ENCODE assay signal across 9 mouse cellular contexts in genomic region chr19:16529999-16530398, GRCm38 (mm10).
"Had no signal": no experiment of that assay in that cellular context is flagged by ENCODE, and none has a peak within 500 bp of the region (broad histone marks: within the 10 kb centered on the region; RNA-seq: fewer than 3 reads in every experiment).

No protein-coding gene starts in this region.

- H3K27me3 ChIP-seq: limb, embryonic 15.5 days; neural tube, embryonic 15.5 days; stomach, embryonic 15.5 days had no signal

- H3K36me3 ChIP-seq: limb, embryonic 15.5 days; midbrain, embryonic 10.5 days; neural tube, embryonic 15.5 days; stomach, embryonic 15.5 days had no signal

- H3K4me3 ChIP-seq: layer of hippocampus, adult 2 months; limb, embryonic 15.5 days; midbrain, embryonic 10.5 days; myocyte; neural tube, embryonic 15.5 days; stomach, embryonic 15.5 days had no signal

- H3K4me2 ChIP-seq: limb, embryonic 15.5 days; neural tube, embryonic 15.5 days; stomach, embryonic 15.5 days had no signal

- DNase-seq: midbrain, embryonic 14.5 days; thymus, adult 18-20 months had no signal

- H3K9ac ChIP-seq: limb, embryonic 15.5 days; liver, embryonic 14.5 days; neural tube, embryonic 15.5 days; stomach, embryonic 15.5 days had no signal

- H3K9me3 ChIP-seq: limb, embryonic 15.5 days; midbrain, embryonic 10.5 days; neural tube, embryonic 15.5 days; stomach, embryonic 15.5 days had no signal

- H3K27ac ChIP-seq: layer of hippocampus, adult 2 months; limb, embryonic 15.5 days; liver, embryonic 14.5 days; midbrain, embryonic 10.5 days; neural tube, embryonic 15.5 days; stomach, embryonic 15.5 days had no signal

- H3K4me1 ChIP-seq: limb, embryonic 15.5 days; midbrain, embryonic 10.5 days; neural tube, embryonic 15.5 days had no signal
